Mouse (Mus musculus) embryonic stem cell, embryonic (primary cell): ENCODE results near the gene Gpr3.

Experiments
- CTCF ChIA-PET, 4 experiments: fragments of 300-600 bp in 2 of 4; fragments of 350-600 bp in 2 of 4; sonication (Branson Sonifier 250); formaldehyde crosslinking; loops; one replicate each; lab custom pipeline; 2022; ENCODE audit warnings: inconsistent platforms in 2 of 4; lab: Charles Lee
- POLR2A ChIA-PET, 4 experiments: fragments of 300-600 bp in 2 of 4; fragments of 350-600 bp in 2 of 4; sonication (Branson Sonifier 250); formaldehyde crosslinking; loops; one replicate each; lab custom pipeline; 2022; ENCODE audit warnings: antibody characterized with exemption in 4 of 4, inconsistent platforms in 1 of 4; lab: Charles Lee

Gene Gpr3

DNA sequence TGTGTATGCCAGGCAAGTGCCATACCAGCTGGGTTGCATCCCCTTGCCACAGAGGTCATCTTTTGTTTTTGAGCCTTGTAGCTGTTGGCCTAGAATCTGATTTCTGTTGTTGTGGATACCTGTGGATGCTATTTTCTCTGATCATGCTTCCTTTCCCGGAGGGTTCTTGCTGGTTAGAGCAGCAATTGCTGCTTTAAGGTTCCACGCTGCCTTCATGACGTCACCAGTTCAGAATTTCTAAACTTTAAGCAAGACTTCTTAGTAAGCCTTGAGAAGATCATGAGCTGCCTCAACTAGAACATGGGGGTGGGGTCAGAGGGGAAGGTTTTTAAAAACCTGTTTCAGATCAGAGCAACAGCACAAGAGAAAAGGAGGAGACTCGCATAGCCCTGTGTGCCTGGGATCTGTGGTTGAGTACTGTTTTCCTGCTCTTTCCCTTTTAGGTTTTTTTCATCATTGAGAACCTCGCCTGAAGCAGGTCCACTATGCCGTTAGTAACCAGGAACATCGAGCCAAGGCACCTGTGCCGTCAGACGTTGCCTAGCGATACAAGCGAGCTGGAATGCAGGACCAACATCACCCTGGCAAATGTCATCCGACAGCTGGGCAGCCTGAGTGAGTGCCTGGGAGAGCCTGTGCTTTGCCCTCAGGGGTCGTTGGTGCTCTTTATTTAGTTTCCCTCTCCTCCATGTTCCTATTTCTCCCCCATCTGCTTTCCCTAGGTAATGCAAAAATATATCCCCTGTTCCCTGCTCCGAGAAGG lies 36.2 kb downstream of the Gpr3 start:
- CTCF ChIA-PET: interaction anchor here in 3 of 4 experiments (0.5 to 2.2 kb wide), 8 partner anchors 10 to 239 kb away, joined by 3 to 5 read pairs (median 3); no protein-coding TSS in a partner anchor
- POLR2A ChIA-PET: interaction anchor here in 3 of 4 experiments (0.5 to 3.8 kb wide), 15 partner anchors 8 to 363 kb away, joined by 3 to 16 read pairs (median 3); partner anchors contain the start of gene Ppp1r8 (in 1 of the 3)

DNA sequence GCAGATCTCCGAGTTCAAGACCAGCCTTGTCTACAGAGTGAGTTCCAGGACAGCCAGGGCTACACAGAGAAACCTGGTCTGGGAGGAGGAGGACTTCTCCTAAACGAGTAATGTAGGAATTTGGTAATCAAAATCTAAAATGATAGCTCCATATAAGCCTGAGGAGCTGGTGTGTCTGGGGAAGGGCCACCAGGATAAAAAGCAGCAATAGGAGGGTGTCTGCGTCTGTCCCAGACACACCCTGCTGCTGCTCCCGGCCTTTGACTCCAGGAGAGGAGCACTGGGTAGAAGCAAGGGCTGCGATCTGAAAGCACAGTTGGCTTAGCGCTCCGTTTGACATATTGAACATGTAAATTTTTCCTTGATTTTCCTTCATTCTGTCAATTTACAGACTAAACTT lies 37.1 kb downstream of the Gpr3 start:
- CTCF ChIA-PET: interaction anchor here in 2 of 4 experiments (0.6 to 2.2 kb wide), 3 partner anchors 11 to 60 kb away, joined by 3 to 5 read pairs (median 3); no protein-coding TSS in a partner anchor
- POLR2A ChIA-PET: interaction anchor here in 2 of 4 experiments (0.6 to 2.5 kb wide), 7 partner anchors 9 to 129 kb away, joined by 3 to 10 read pairs (median 4); no protein-coding TSS in a partner anchor

DNA sequence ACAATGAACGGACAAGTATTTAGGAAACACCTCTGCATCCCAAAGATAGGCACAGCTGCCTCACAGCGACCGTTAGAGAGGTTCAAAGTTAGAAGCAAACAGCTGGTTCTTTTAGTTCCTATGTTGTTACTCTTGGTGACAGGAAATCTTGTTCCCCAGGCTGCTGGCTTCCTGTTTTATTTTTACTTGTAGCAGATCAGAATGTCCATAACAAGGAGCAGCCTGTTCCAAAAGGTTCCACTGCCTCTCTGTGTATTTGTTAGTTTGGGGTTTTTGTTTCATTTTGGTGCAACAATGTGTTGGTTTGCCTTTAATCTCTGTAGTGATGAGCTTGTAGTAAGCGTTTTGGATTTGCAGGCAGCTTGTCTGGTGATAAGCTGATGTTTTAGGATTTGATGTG lies 38.0 kb downstream of the Gpr3 start:
- ChIA-PET POLR2A (interaction anchor here in 2 of 4 experiments (0.7 to 2.5 kb wide), 5 partner anchors 10 to 229 kb away, joined by 3 to 10 read pairs (median 4); no protein-coding TSS in a partner anchor), CTCF (interaction anchor here in 1 of 4 experiments (0.9 to 2.2 kb wide), 2 partner anchors 11 to 15 kb away, joined by 3 to 5 read pairs; no protein-coding TSS in a partner anchor)

DNA sequence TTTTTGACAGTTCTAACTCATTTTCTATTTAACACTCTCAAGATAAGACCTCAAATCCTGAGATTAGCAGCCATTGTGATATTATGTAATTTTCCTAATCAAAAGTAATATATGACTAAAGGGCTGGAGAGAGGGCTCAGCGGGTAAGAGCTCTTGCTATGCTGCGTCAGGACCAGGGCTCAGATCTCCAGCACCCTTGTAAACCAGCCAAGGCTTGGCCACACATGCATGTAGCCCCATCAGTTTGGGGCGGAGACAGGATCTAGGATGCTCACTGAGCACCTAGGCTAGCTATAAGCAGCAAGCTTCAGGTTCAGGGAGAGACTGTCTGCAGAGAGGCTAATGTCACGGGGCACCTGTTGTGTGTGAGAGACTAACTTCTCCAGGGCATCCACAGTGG lies 39.9 kb downstream of the Gpr3 start:
- CTCF ChIA-PET: interaction anchor here in 1 of 4 experiments (0.6 kb wide), 1 partner anchor 28 kb away, joined by 5 read pairs; no protein-coding TSS in a partner anchor

DNA sequence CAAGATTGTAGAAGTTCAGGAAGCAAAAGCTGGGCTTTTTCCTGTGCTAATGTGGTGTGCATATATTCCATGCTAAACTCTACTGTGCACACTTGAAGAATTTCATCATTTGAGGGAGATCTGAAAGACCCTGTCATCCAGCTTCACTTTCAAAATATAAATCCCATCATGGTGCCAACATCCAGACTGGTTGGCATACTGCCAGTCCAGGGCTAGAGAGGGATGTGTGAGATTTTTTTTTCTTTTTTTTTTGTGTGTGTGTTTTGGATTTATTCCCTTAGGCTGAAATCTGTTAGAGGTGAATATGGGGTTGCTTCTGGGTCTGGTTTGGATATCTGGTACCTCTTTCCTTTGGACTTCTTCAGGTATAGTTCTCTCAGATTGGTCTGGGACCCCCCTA lies 41.7 kb downstream of the Gpr3 start:
- CTCF ChIA-PET: interaction anchor here in 2 of 4 experiments (0.7 kb wide), 2 partner anchors 162 to 181 kb away, joined by 3 to 4 read pairs; no protein-coding TSS in a partner anchor

More for the DNA sequence above, 39.9 kb downstream of the Gpr3 start:
- POLR2A ChIA-PET: interaction anchor here in 2 of 4 experiments (0.6 to 1.5 kb wide), 8 partner anchors 10 to 287 kb away, joined by 3 to 6 read pairs (median 3); no protein-coding TSS in a partner anchor

DNA sequence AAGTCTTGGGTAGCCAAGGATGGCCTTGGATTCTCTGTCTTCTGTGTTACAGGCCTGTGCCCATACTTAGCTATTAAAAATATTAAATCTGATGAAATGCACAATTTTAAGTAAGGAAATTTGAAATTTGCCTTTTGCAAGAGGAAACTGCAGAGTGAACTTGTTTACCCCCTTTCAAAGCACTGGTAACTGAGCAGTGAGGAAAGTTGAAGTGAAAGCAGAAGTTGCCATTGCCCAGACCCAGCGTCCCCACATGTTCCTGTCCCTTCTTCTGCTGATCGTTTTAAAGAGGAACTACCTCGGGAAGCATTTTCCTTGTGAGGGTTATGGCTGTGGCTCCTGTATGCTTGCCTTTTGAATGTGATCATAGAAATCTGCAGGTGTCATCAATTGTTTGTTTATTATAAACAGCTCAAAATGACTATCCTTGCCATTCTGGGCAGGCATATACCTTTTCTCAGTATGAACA lies 42.2 kb downstream of the Gpr3 start:
- POLR2A ChIA-PET: interaction anchor here in 2 of 4 experiments (0.8 to 3.0 kb wide), 7 partner anchors 8 to 183 kb away, joined by 3 to 16 read pairs (median 3); partner anchors contain the start of gene Wasf2 (in 1 of the 2)

More for the DNA sequence above, 41.7 kb downstream of the Gpr3 start:
- POLR2A ChIA-PET: interaction anchor here in 1 of 4 experiments (0.7 to 3.0 kb wide), 5 partner anchors 7 to 182 kb away, joined by 3 to 16 read pairs (median 3); no protein-coding TSS in a partner anchor

DNA sequence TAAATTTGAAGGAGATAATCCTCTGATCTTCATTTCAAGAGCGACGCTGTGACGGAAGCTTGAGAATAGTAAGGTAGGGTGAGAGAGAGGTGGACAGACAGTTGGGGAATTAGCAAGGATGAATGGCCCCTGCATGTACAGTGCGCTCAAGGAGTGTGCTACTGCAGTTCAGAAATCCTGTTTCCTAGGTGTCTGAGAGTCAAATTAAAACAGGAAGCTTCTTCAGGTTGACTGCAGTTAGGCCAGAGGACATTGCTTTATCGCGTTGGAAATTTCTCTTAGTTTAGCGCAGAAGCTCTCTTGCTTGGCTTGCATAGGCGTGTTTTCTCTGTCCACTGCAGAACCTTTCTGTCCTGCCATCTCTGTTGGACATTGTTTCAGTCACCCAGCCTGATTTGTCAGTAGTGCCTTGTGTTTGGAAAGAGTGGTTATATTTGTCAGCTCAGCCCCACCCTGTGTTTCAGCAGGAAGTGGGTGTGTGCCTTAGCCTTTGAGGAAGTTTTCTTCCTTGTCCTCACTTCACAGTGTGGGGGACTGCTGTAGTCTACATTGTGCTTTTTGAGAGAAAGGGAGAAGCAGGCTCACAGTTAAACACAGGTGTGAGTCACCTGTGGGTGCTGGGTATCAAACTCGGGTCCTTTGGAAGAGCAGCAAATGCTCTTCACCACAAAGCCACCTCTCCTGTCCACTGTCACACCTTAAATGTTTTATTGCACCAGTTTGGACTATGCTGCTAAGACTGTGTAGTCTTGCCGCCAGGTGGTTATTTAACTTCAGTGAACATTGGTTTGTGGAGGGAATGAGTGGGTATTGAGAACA lies 42.9 kb downstream of the Gpr3 start:
- POLR2A ChIA-PET: interaction anchor here in 2 of 4 experiments (0.6 to 3.0 kb wide), 15 partner anchors 8 to 108 kb away, joined by 3 to 16 read pairs (median 4); partner anchors contain the start of gene Wasf2 (in 1 of the 2)
- CTCF ChIA-PET: interaction anchor here in 1 of 4 experiments (1.4 kb wide), 1 partner anchor 13 kb away, joined by 3 read pairs; no protein-coding TSS in a partner anchor

More for the DNA sequence above, 42.2 kb downstream of the Gpr3 start:
- CTCF ChIA-PET: interaction anchor here in 1 of 4 experiments (0.7 kb wide), 1 partner anchor 181 kb away, joined by 3 read pairs; no protein-coding TSS in a partner anchor

DNA sequence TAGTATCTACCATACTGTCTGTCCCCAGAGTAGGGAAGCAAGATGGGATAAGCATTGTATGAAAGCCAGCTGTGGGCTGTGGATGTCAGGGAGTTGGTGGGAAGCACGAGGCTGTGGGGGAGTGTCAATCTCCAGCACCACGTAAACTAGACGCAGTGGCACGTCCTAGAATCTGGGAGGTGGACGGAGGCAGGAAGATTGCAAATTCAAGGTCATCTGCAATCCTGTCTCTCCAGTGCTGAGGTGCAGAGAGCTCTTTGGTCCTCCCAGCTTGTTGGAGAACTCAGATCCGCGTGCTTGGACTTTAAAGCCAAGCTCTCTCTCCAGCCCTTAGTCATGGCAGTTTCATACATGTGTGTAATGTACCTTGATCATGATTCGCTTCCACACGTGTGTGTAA lies 45.6 kb downstream of the Gpr3 start:
- ChIA-PET POLR2A (interaction anchor here in 2 of 4 experiments (0.6 to 2.1 kb wide), 16 partner anchors 10 to 203 kb away, joined by 3 to 10 read pairs (median 5); partner anchors contain the start of genes Slc9a1 (in 1 of the 2) and Wasf2 (in 1 of the 2)), CTCF (interaction anchor here in 3 of 4 experiments (0.9 to 1.4 kb wide), 3 partner anchors 13 to 141 kb away, joined by 3 read pairs; no protein-coding TSS in a partner anchor)

DNA sequence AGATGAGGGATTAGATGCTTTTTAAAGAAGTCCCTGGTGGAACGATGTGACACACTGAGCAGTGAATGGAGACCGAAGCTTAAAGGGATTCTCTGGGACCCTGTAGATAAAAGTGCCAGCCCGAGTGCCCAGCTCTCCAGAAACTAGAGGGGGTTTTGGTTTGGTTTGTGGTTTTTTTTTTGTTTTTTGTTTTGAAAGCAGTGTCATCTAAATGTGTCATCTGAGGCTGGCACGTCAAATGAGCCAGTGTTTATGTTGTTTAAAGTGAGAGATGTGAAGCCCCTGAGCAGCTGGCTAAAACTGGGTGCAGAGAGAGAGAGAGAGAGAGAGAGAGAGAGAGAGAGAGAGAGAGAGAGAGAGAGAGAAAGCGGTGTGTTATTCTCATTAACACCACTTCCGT lies 50.1 kb downstream of the Gpr3 start:
- POLR2A ChIA-PET: interaction anchor here in 2 of 4 experiments (0.5 to 2.2 kb wide), 9 partner anchors 9 to 339 kb away, joined by 3 to 6 read pairs (median 3); no protein-coding TSS in a partner anchor

DNA sequence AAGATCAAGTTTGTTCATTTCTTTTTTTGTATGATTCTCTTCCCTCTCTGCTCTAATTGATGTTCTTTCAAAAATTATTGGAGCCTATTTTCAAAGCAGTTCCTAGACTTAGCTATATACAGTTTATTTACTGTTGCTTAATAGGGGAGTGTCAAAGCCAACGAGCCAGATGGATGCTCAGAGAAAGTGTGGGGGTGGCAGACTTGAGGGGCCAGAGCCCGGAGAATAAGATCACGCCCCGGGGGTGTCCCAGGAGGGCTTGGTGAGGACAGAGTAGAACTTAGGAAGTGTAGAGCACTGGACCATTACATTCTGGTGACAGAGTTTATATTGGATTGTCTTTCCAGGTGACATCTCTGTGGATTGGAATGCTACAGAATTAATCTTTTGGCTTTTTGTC lies 51.5 kb downstream of the Gpr3 start:
- POLR2A ChIA-PET: interaction anchor here in 2 of 4 experiments (0.5 to 1.5 kb wide), 5 partner anchors 9 to 153 kb away, joined by 3 to 4 read pairs (median 3); no protein-coding TSS in a partner anchor
- CTCF ChIA-PET: no interaction called here

More for the DNA sequence above, 50.1 kb downstream of the Gpr3 start:
- CTCF ChIA-PET: interaction anchor here in 2 of 4 experiments (0.7 kb wide), 2 partner anchors 43 to 204 kb away, joined by 3 to 5 read pairs; no protein-coding TSS in a partner anchor

DNA sequence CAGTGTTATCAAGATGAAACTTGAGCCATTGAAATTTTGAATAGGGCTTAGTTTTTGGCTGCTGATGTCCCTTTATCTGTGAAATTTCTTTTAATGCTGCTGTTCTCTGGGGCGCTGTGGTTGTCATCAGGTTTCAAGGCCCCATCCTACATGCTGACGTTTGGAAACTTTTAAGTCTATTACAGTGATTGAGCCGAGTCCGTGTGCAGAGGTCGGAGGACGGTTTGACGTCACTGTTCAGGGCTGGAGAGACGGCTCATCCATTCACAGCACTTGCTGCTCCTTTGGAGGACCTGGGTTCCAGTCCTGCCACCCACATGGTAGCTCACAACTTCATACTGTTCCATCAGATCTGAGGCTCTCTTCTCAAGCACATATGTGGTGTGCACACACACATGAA lies 52.1 kb downstream of the Gpr3 start:
- POLR2A ChIA-PET: interaction anchor here in 1 of 4 experiments (0.8 to 1.7 kb wide), 3 partner anchors 17 to 56 kb away, joined by 3 read pairs; no protein-coding TSS in a partner anchor
- CTCF ChIA-PET: no interaction called here

DNA sequence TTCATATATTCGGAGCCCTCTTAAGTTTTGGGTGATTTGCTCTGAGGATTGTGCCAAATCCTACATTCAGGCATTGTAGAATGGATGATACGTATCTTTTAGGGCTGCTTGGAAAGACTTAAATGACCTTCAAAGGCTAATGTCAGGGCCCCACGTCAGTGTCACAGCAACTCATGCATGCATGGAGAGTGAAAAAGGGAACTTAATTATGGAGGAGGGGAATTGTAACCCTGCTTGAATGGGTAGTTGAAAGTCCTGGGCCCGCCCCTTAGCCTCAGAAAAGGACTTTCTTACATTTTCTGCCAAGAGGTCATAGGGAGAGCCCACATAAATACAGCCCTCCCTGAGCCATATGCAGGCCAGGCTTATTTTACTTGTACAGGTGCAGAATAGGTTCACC lies 52.7 kb downstream of the Gpr3 start:
- ChIA-PET CTCF (no interaction called here), POLR2A (interaction anchor here in 1 of 4 experiments (1.3 to 1.7 kb wide), 3 partner anchors 10 to 18 kb away, joined by 3 to 4 read pairs (median 3); no protein-coding TSS in a partner anchor)
